Mouse (Mus musculus) erythroblast, embryonic 14.5 days (primary cell): Measurements from ENCODE around the gene Olfr372. TPM values are rescaled to one million over a fixed set of nuclear protein-coding genes. Genes with fewer than 3 reads are reported as not detected.
"Not testable (repeated sequence)": the region's sequence is repeated elsewhere in the genome, so short reads cannot be mapped to it uniquely, and the experiment has no call there.

ENCODE experiments used
- H3K27me3 ChIP-seq: 2 replicates; pipeline ENCODE4 v1.6.1; 2012; ENCODE audit warnings: inconsistent platforms; ENCODE audit not compliant: control insufficient read depth
- H3K36me3 ChIP-seq: 2 replicates; pipeline ENCODE4 v1.6.1; 2012; ENCODE audit warnings: mild to moderate bottlenecking, inconsistent platforms; ENCODE audit not compliant: control insufficient read depth
- H3K4me1 ChIP-seq: 2 replicates; pipeline ENCODE4 v1.6.1; 2012; ENCODE audit warnings: inconsistent platforms; ENCODE audit not compliant: control insufficient read depth
- H3K4me3 ChIP-seq: replicated peaks from 2 replicates; pipeline ENCODE3; 2012; ENCODE audit warnings: moderate library complexity, mild to moderate bottlenecking, inconsistent platforms
- H3K9me3 ChIP-seq: 2 replicates; pipeline ENCODE4 v1.6.1; 2012; ENCODE audit warnings: low read length, inconsistent platforms, mixed read lengths; ENCODE audit not compliant: control insufficient read depth
- GATA1 ChIP-seq: IDR thresholded peaks from 2 replicates; pipeline ENCODE4 v1.6.1; 2012; ENCODE audit warnings: low read length, inconsistent platforms, mixed read lengths
- TAL1 ChIP-seq: IDR thresholded peaks from 3 replicates; pipeline ENCODE4 v1.6.1; 2012; ENCODE audit warnings: low read length, inconsistent platforms, mixed read lengths
- polyA plus RNA-seq: library from polyadenylated mRNA; stranded (reverse); fragments of >175 nt; gene quantifications from 2 replicates; pipeline ENCODE4 v1.2.3, GENCODE M21; 2012

Olfr372 gene
- not detected in 2 replicates for polyA plus RNA-seq

DNA sequence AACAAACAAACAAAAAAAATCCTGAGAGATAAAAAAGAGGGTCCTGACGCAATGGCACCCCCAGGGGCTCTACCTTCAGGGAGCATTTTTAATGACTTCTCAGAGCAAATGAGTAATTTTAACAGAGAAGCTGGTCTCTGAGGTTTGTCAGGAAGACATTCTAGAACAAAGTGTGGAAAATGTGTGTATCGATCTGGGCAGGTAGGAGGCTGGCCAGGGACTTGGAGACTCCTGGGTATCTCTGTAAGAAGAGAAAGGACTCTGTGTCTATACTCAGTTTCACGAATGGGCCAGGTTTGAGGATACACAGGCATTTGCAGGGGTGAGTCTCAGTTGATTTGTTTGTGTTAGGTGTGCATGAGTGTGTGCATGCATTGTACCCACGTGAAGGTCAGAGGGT, at the start of gene Olfr372:
Gene Olfr372, plus strand, starts transcription at position 301 of the 400 bp plus-strand sequence.
- not testable (repeated sequence) for H3K27me3 ChIP-seq, H3K36me3 ChIP-seq, H3K4me1 ChIP-seq, H3K4me3 ChIP-seq, H3K9me3 ChIP-seq

DNA sequence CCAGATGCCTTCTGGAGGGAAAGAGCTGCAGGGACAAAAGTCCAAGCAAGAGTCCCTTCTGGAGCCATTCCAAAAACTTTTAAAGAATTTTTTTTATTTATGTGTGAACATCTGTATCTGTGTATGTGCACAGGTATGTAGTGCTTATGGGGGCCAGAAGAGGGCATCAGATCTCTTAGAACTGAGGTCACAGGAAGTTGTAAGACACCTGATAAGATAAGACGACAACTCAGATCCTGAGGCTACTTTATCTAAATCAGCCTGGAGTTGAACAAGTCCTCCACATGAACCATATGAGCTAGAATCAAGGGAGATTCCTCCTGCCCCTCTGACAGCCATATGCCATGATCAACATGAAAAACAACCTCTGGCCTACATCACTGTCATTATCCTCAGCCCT, 41.6 kb upstream of the Olfr372 start:
- H3K4me3 ChIP-seq: no peak overlapping the region
- no peak for TF ChIP-seq GATA1
- no peak for TF ChIP-seq TAL1
- H3K36me3 ChIP-seq: no peaks in the 10 kb centered on the region
- no peaks in the 10 kb centered on the region for H3K27me3 ChIP-seq
- H3K4me1 ChIP-seq: no peaks in the 10 kb centered on the region
- no peaks in the 10 kb centered on the region for H3K9me3 ChIP-seq

DNA sequence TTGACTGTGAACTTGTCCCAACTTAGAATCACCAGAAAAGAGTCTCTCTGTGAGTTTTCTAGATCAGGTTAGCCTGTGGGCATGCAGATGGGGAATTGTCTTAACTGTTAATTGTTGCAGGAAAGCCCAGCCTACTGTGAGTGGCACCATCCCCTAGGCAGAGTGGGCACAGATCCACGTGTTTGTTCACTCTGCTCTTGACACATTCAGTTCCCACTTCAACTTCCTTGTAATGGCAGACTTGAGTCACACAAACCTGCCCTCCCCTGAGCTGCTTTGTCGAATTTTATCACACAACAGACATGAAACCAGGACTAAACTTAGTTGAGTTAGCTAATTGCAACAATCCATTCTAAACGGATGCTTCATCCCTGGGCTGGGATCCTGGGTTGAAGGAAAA, 40.8 kb upstream of the Olfr372 start:
- no peaks in the 10 kb centered on the region for H3K36me3 ChIP-seq
- H3K27me3 ChIP-seq: no peaks in the 10 kb centered on the region
- H3K4me3 ChIP-seq: no peak overlapping the region
- no peaks in the 10 kb centered on the region for H3K9me3 ChIP-seq
- no peaks in the 10 kb centered on the region for H3K4me1 ChIP-seq
- no peak for TF ChIP-seq GATA1
- no peak for TF ChIP-seq TAL1

DNA sequence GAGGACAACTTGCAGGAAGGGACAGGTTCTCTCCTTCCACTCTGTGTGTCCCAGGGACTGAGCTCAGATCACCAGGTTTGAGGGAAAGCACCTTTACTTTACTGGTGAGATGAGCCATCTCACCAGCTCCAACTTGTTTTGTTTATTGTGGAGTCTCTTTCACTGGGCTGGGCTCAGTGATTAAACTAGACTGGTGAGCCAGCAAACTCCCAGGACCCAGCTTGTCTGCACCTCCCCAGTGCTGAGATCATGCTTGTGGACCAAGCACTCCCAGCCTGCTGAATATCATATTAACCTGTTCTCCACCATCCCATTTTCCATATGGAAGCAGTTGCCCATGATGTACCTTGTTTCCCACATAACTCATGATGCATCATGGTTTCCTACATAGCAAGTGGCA, 38.1 kb upstream of the Olfr372 start:
- no peaks in the 10 kb centered on the region for H3K9me3 ChIP-seq
- H3K4me3 ChIP-seq: no peak overlapping the region
- no peak for TF ChIP-seq GATA1
- no peak for TF ChIP-seq TAL1
- no peaks in the 10 kb centered on the region for H3K4me1 ChIP-seq
- H3K36me3 ChIP-seq: no peaks in the 10 kb centered on the region
- H3K27me3 ChIP-seq: no peaks in the 10 kb centered on the region

DNA sequence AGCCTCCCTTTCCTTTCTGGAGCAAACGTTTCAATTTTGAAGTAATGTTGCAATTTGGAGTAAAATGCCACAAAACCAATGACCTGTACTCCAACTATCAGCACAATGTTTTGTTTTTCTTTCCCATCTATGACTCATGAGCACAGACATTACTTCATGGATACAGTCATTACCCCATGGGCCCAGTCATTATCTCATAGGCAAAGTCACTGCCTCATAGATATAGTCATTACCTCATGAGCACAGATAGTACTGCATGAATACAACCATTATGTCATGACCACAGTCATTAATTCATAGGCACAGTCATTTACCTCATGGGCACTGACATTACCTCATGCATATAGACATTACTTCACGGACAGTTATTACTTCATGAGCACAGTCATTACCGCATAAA, 35.1 kb upstream of the Olfr372 start:
- Histone ChIP-seq H3K4me1 (no peaks in the 10 kb centered on the region), H3K27me3 (no peaks in the 10 kb centered on the region), H3K9me3 (no peaks in the 10 kb centered on the region), H3K4me3 (no peak overlapping the region), H3K36me3 (no peaks in the 10 kb centered on the region)
- TF ChIP-seq TAL1 (no peak), GATA1 (no peak)

DNA sequence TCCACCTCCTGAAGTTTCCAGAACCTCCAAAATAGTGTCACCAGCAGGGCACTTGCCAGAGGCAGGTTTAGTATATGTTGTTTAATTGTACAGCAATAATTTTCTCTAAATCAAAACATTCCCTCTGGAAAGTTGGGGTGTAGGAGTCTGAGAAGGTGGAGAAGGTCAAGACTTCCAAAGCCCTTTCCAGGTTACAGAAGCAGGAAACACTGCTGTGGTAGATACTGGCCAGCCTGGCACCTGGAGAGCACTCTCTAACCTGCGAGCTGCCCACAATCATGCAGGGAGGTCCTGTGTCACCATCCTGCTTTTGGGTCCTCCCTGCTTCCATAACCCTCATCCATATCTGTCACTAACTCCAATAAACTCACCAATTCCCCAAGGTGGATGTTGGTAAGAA, 34.3 kb upstream of the Olfr372 start:
- Histone ChIP-seq H3K36me3 (no peaks in the 10 kb centered on the region), H3K9me3 (no peaks in the 10 kb centered on the region), H3K4me3 (no peak overlapping the region), H3K4me1 (no peaks in the 10 kb centered on the region), H3K27me3 (no peaks in the 10 kb centered on the region)
- TF ChIP-seq GATA1 (no peak), TAL1 (no peak)

DNA sequence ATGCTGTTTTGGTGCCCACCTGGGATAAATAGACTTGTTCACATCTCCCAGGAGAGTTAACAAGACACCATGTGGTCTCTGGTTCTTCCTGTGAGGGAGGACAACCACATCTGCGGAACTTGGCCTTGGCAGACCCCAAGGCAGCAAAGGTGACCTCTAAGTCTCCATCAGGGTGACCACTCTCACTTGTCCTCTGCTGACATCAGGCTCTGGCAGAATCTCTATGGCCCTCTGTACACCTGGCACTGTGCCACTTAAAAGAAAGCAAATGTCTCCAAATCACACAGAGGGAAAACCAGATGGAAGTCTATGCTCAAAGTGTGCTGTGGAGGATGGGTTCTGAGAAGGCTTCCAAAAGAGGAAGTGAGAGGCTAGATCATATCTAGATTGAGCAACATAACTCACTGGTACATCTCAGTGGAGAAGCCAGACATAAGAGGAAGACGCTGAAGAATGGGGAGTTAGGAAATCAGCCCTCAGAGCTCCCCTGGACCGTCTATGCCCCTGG, 32.8 kb upstream of the Olfr372 start:
- TF ChIP-seq TAL1 (no peak), GATA1 (no peak)
- H3K9me3 ChIP-seq: no peaks in the 10 kb centered on the region
- no peaks in the 10 kb centered on the region for H3K4me1 ChIP-seq
- no peaks in the 10 kb centered on the region for H3K27me3 ChIP-seq
- no peaks in the 10 kb centered on the region for H3K36me3 ChIP-seq
- H3K4me3 ChIP-seq: no peak overlapping the region

DNA sequence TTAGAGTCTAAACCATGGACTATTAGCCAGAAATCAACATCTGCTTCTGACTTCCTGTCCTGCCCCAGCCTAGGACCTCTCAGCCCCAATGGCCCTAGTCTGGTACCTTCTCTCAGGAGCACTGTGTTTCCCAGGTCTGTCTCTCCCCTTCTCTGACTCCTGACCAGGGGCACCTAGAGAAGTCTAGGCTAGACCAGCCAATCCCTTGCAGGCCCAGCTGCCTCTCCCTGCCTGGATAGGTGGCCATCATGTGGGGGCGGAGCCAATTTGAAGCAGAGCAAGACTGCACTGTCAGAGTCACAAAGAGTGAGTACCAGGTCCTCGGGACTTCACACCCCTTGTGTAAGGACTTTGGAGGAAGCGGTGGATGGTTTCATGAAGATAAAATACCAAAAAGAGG, 31.5 kb upstream of the Olfr372 start, which contains the start of gene Cyp4f18:
Gene Cyp4f18, minus strand, starts transcription at position 154 of the 400 bp plus-strand sequence.
- Histone ChIP-seq H3K4me3 (no peak within 1 kb of the TSS), H3K36me3 (no peaks in the 10 kb centered on the region), H3K4me1 (no peaks in the 10 kb centered on the region), H3K27me3 (no peaks in the 10 kb centered on the region), H3K9me3 (no peaks in the 10 kb centered on the region)
- TF ChIP-seq GATA1: no peak
- no peak for TF ChIP-seq TAL1

DNA sequence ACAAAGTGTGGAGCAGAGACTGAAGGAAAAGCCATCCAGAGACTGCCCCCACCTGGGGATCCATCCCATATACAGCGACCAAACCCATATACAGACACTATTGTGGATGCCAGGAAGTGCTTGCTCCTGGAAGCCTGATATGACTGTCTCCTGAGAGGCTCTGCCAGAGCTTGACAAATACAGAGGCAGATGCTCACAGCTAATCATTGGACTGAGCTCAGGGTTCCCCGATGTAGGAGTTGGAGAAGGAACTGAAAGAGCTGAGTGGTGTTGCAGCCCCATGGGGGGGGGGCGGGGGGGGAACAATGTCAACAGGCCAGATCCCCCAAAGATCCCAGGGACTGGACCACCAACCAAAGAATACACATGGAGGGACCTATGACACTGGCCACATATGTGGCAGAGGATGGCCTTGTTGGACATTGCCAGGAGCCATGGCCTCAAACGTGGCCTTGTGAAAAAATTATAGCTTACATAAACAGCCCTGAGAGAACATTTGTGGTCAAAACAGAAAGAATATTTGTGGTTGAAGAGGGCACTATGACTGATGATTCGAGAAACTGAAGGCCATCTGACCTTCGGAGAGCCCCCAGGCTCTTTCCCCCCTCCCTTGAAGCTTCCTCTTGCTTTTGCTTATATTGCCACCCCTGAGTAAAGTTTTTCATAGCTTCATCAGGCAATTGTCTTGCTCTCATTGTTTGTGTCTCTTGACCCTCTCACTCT, 27.4 kb upstream of the Olfr372 start:
- H3K36me3 ChIP-seq, H3K9me3 ChIP-seq, H3K27me3 ChIP-seq, H3K4me1 ChIP-seq, H3K4me3 ChIP-seq: not testable (repeated sequence)

DNA sequence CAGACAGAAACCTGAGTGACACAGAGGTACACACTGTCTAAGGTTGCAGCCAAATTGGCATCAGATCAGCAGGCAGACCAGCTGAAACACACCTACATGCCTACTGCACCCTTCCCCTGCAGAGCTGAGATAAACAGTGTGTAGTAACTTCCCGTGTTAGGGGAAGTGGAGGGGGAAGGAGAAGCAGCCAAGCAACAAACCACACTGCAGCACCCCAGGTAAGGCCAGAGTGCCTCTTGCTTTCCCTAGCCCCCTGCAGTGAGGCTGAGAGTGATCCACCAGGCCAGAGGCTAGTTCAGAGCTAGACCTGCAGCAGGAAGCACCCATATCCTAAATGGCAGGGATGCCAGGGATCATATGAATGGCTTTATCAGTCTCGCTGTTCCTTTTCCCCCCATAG, 23.7 kb upstream of the Olfr372 start:
- not testable (repeated sequence) for H3K36me3 ChIP-seq, H3K27me3 ChIP-seq, H3K9me3 ChIP-seq, H3K4me3 ChIP-seq, H3K4me1 ChIP-seq
